Mouse (Mus musculus): ENCODE measurements around the gene Micu1. TPM values are rescaled to one million over a fixed set of nuclear protein-coding genes. Genes with fewer than 3 reads are reported as not detected.

Micu1 gene
- polyA plus RNA-seq, 2 experiments from 2014 or later, result 47.1 to 78.3 TPM

- ATAC-seq, result no peak
These were observed 111.5 kb downstream of the Micu1 start for GRCm38 (mm10) chr10:59813759-59814158.

GRCm38 (mm10) chr10:59814505-59815155 is 112.4 kb downstream of the Micu1 start:
- no peak for ATAC-seq

GRCm38 (mm10) chr10:59816569-59816968 is 114.3 kb downstream of the Micu1 start:
- ATAC-seq, result no peak

GRCm38 (mm10) chr10:59817528-59817927 is 115.3 kb downstream of the Micu1 start:
- ATAC-seq, result no peak

GRCm38 (mm10) chr10:59817991-59818390 is 115.7 kb downstream of the Micu1 start:
- ATAC-seq, result no peak

- ATAC-seq, result no peak
These were observed 116.9 kb downstream of the Micu1 start for GRCm38 (mm10) chr10:59819146-59819545.

GRCm38 (mm10) chr10:59820886-59821285 is 118.6 kb downstream of the Micu1 start:
- no peak for ATAC-seq

- no peak for ATAC-seq
These were observed 119.2 kb downstream of the Micu1 start for GRCm38 (mm10) chr10:59821334-59822066.

GRCm38 (mm10) chr10:59822857-59823256 is 120.6 kb downstream of the Micu1 start:
- ATAC-seq, result no peak

GRCm38 (mm10) chr10:59825137-59825812 is 123.0 kb downstream of the Micu1 start:
- no peak for ATAC-seq

GRCm38 (mm10) chr10:59829886-59830285 is 127.6 kb downstream of the Micu1 start:
- ATAC-seq, result no peak

- ATAC-seq, result no peak
These were observed 129.7 kb downstream of the Micu1 start for GRCm38 (mm10) chr10:59831950-59832349.

- ATAC-seq, result no peak
These were observed 133.3 kb downstream of the Micu1 start for GRCm38 (mm10) chr10:59835301-59836155.

GRCm38 (mm10) chr10:59837490-59837889 is 135.2 kb downstream of the Micu1 start:
- ATAC-seq, result no peak

GRCm38 (mm10) chr10:59841434-59841833 is 139.2 kb downstream of the Micu1 start:
- ATAC-seq, result no peak

GRCm38 (mm10) chr10:59843125-59843524 is 140.8 kb downstream of the Micu1 start:
- no peak for ATAC-seq

- ATAC-seq, result no peak
These were observed 142.4 kb downstream of the Micu1 start for GRCm38 (mm10) chr10:59844686-59845085.

- no peak for ATAC-seq
These were observed 144.1 kb downstream of the Micu1 start for GRCm38 (mm10) chr10:59846416-59846815.

GRCm38 (mm10) chr10:59848079-59848877 is 146.0 kb downstream of the Micu1 start:
- no peak for ATAC-seq

- ATAC-seq, result no peak
These were observed 146.7 kb downstream of the Micu1 start for GRCm38 (mm10) chr10:59848953-59849352.

- ATAC-seq, result no peak
These were observed 147.1 kb downstream of the Micu1 start for GRCm38 (mm10) chr10:59849371-59849770.

GRCm38 (mm10) chr10:59857157-59857556 is 154.9 kb downstream of the Micu1 start:
- ATAC-seq, result no peak

Measured in CD4-positive, CD25-positive, alpha-beta regulatory T cell, adult 4 months (primary cell).